Mouse (Mus musculus): ENCODE data around the gene Gm9767. TPM values are rescaled to one million over a fixed set of nuclear protein-coding genes. Genes with fewer than 3 reads are reported as not detected.

The Gm9767 gene
- polyA plus RNA-seq (2012; ENCODE audit: low replicate concordance), result not detected in 2 replicates

DNA sequence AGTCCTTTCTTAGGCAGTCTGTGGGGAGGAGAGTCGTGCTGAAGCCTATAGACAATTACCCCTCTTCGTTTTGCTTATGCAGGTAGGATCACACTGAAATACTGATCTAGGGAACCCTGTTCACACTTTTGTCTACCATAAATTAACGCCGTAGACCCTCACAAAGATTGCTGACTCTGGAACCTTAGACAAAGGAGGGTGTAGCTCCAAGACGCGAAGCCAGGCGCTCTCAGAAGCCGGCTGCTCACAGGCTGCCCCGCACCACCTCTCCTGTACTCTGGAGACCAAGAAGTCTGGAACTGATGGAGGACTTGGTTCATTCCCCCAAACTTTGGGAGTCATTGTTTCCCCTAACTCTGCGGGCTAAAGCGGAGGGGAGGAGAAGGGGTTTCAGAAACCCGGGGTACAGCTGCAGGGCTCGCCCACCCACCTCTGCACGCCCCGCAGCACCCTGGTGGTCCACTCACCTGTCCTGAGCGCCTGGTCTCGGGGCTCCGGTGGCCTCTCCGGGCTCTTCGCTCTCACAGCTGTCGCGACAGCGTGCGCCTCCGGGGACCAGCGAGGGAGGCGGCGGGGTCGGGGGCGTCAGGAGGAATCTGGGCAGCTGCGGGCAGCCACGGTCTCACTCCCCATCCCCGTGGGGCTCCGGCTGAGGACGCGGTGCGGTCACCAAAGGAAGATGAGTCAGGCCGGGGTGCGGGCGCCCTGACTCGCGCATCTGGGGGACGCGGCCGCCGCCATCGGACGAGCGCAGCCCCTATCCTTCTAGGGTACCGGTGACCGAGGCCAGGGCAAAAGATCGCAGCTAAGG lies at the start of gene Gm9767:
Gene Gm9767, plus strand, starts transcription at position 585 of the 811 bp plus-strand sequence.

DNA sequence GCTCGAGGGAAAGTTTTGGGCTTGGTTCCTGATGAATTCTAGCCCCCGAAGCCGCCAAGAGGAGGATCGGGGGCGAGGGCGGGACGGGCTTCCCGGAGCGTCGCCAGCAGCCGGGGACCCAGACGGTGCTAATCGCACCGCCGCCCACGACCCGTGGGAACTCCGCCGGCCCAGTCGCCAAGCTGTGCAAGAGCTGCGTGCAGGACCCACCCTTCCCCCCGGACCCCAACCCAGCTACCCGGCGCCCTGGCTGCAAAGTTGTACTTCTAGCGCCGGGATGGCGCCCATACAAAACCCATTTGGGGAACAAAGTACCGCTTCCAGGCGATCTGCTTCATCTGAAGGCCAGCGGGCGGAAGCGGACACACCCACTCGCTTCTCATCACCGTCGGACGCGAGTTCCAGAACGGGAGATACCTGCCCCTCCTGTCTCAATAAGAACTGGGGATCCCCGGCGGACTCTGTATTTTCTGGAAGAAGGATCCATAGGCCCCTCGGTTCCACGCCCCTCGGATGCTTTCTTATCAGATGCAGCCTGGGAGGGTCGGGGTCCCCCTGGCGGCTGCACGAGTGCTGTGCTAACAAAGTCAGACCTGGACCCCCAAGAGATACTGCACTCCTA lies 577 bp downstream of the Gm9767 start, which contains the start of gene Tmem200a:
Gene Tmem200a, minus strand, starts transcription at position 532 of the 622 bp plus-strand sequence.

Other genes with a start within 250 kb of the Gm9767 start
- 0.09 and 0.16 TPM in 2 replicates for gene Tmem200a, start 797 bp downstream of the Gm9767 start, polyA plus RNA-seq (2012; ENCODE audit: low replicate concordance)
- 0.29 TPM in 1 of 2 replicates, not detected in the other for gene Samd3, start 151.5 kb downstream of the Gm9767 start, polyA plus RNA-seq (2012; ENCODE audit: low replicate concordance)